Mouse (Mus musculus): ENCODE data around the gene Nfatc4. TPM values are rescaled to one million over a fixed set of nuclear protein-coding genes. Genes with fewer than 3 reads are reported as not detected.

The Nfatc4 gene
- total and polyA plus RNA-seq, 3 experiments = not detected

GRCm38 (mm10) chr14:55824481-55825215 is 1.7 kb downstream of the Nfatc4 start:
- no peaks in the 10 kb centered on the region for H3K9me3 ChIP-seq (replicated peaks; ENCODE audit: low read length)
- H3K27me3 ChIP-seq (replicated peaks) = peaks cover 16% of the 10 kb centered on the region
- no peak overlapping the region for H3K9ac ChIP-seq (ENCODE audit: insufficient read depth, low read depth)
- H3K4me2 ChIP-seq (ENCODE audit: insufficient read depth, low read depth, poor library complexity, severe bottlenecking) = no peak overlapping the region
- in situ Hi-C loops (cut with MboI; ENCODE audit: low pct_ligation_motif_present, low pct_unique_long_range_greater_than_20kb, low sequenced_read_pairs) = loop anchor here (5.0 kb wide), 1 partner anchor 38 kb away; no protein-coding TSS in a partner anchor
- no peaks in the 10 kb centered on the region for H3K79me2 ChIP-seq (replicated peaks; ENCODE audit: control insufficient read depth, extremely low read depth, insufficient read depth, poor library complexity, severe bottlenecking)
- TF ChIP-seq ZKSCAN1 (IDR thresholded peaks at IDR 0.05; ENCODE audit: borderline replicate concordance, low read depth, low read length) (no peak), GABPA (IDR thresholded peaks at IDR 0.05; ENCODE audit: insufficient replicate concordance, low read depth, low read length) (no peak), MXI1 (IDR thresholded peaks at IDR 0.05; ENCODE audit: low read depth, low read length) (no peak), MAX (IDR thresholded peaks at IDR 0.05; ENCODE audit: low read length) (no peak), MAZ (IDR thresholded peaks at IDR 0.05; ENCODE audit: low read depth, low read length) (no peak), UBTF (IDR thresholded peaks at IDR 0.05; ENCODE audit: low read depth, low read length) (no peak), HCFC1 (IDR thresholded peaks at IDR 0.05; ENCODE audit: low read depth, low read length) (no peak), MYC (IDR thresholded peaks at IDR 0.05; ENCODE audit: low read depth, low read length) (no peak), RCOR1 (conservative IDR thresholded peaks at IDR 0.05; ENCODE audit: low read depth, low read length) (no peak), TBP (conservative IDR thresholded peaks at IDR 0.05; ENCODE audit: low read depth, low read length) (no peak), POLR2A (IDR thresholded peaks at IDR 0.05; ENCODE audit: low read depth, low read length) (no peak), E2F4 (IDR thresholded peaks at IDR 0.05; ENCODE audit: insufficient replicate concordance, low read depth, low read length) (no peak), ZMIZ1 (IDR thresholded peaks at IDR 0.05; ENCODE audit: low read depth, low read length) (no peak), TCF12 (IDR thresholded peaks at IDR 0.05; ENCODE audit: low read depth, low read length) (no peak), NELFE (IDR thresholded peaks at IDR 0.05; ENCODE audit: low read depth, low read length) (no peak), JUN (IDR thresholded peaks at IDR 0.05; ENCODE audit: insufficient read depth, low read depth, low read length) (no peak), ZC3H11A (IDR thresholded peaks at IDR 0.05; ENCODE audit: low read depth, low read length) (no peak), PAX5 (IDR thresholded peaks at IDR 0.05; ENCODE audit: low read length) (no peak)
- H3K36me3 ChIP-seq (replicated peaks in 1 of 2; ENCODE audit: control insufficient read depth in 1 of 2, insufficient read depth in 1 of 2, low read length in 1 of 2) = no peaks in the 10 kb centered on the region
- H3K4me1 ChIP-seq (ENCODE audit: control insufficient read depth in 1 of 2, insufficient read depth in 2 of 2) = peaks cover 0 to 7% of the 10 kb centered on the region in 2 experiments; a peak in 2 of 4 replicates
- dilution Hi-C loops (cut with MboI; ENCODE audit: extremely low pct_ligation_motif_present, extremely low pct_unique_long_range_greater_than_20kb, low sequenced_read_pairs) = no loop called here
- DNase-seq (ENCODE audit: extremely low read depth) = no peak
- H3K4me3 ChIP-seq (replicated peaks in 1 of 3; ENCODE audit: low read depth in 2 of 3, low read length in 2 of 3, poor library complexity in 1 of 3) = no peak overlapping the region
- H3K27ac ChIP-seq (ENCODE audit: insufficient read depth, low read depth) = no peak overlapping the region

- peaks cover 21% of the 10 kb centered on the region for H3K27me3 ChIP-seq (replicated peaks)
- TF ChIP-seq SIN3A (IDR thresholded peaks at IDR 0.05; ENCODE audit: low read length) (no peak), CHD1 (IDR thresholded peaks at IDR 0.05; ENCODE audit: low read depth, low read length) (no peak), MAZ (IDR thresholded peaks at IDR 0.05; ENCODE audit: low read depth, low read length) (no peak), ZMIZ1 (IDR thresholded peaks at IDR 0.05; ENCODE audit: low read depth, low read length) (no peak), BHLHE40 (IDR thresholded peaks at IDR 0.05; ENCODE audit: low read depth, low read length) (no peak), MAFK (IDR thresholded peaks at IDR 0.05; ENCODE audit: insufficient replicate concordance, low read length) (no peak), RAD21 (IDR thresholded peaks at IDR 0.05; ENCODE audit: low read depth, low read length) (no peak), PAX5 (IDR thresholded peaks at IDR 0.05; ENCODE audit: low read length) (no peak), ZKSCAN1 (IDR thresholded peaks at IDR 0.05; ENCODE audit: borderline replicate concordance, low read depth, low read length) (no peak), ZC3H11A (IDR thresholded peaks at IDR 0.05; ENCODE audit: low read depth, low read length) (no peak), TCF12 (IDR thresholded peaks at IDR 0.05; ENCODE audit: low read depth, low read length) (no peak), USF2 (conservative IDR thresholded peaks at IDR 0.05; ENCODE audit: low read depth, low read length) (no peak)
These were observed 2.5 kb downstream of the Nfatc4 start for GRCm38 (mm10) chr14:55825216-55826051.

More at GRCm38 (mm10) chr14:55825216-55826051, 2.5 kb downstream of the Nfatc4 start:
- no peak overlapping the region for H3K9ac ChIP-seq (ENCODE audit: insufficient read depth, low read depth)
- no peaks in the 10 kb centered on the region for H3K36me3 ChIP-seq (replicated peaks in 1 of 2; ENCODE audit: control insufficient read depth in 1 of 2, insufficient read depth in 1 of 2, low read length in 1 of 2)
- H3K4me3 ChIP-seq (replicated peaks in 1 of 3; ENCODE audit: low read depth in 2 of 3, low read length in 2 of 3, poor library complexity in 1 of 3) = no peak overlapping the region
- in situ Hi-C loops (cut with MboI; ENCODE audit: low pct_ligation_motif_present, low pct_unique_long_range_greater_than_20kb, low sequenced_read_pairs) (no loop called here), dilution Hi-C loops (cut with MboI; ENCODE audit: extremely low pct_ligation_motif_present, extremely low pct_unique_long_range_greater_than_20kb, low sequenced_read_pairs) (no loop called here)
- no peak for DNase-seq (ENCODE audit: extremely low read depth)
- no peak overlapping the region for H3K27ac ChIP-seq (ENCODE audit: insufficient read depth, low read depth)
- no peaks in the 10 kb centered on the region for H3K79me2 ChIP-seq (replicated peaks; ENCODE audit: control insufficient read depth, extremely low read depth, insufficient read depth, poor library complexity, severe bottlenecking)
- H3K4me2 ChIP-seq (ENCODE audit: insufficient read depth, low read depth, poor library complexity, severe bottlenecking) = no peak overlapping the region
- H3K9me3 ChIP-seq (replicated peaks; ENCODE audit: low read length) = no peaks in the 10 kb centered on the region
- peaks cover 0 to 7% of the 10 kb centered on the region in 2 experiments; a peak in 2 of 4 replicates for H3K4me1 ChIP-seq (ENCODE audit: control insufficient read depth in 1 of 2, insufficient read depth in 2 of 2)

Measured in CH12.LX (cell line).